Mouse (Mus musculus): ENCODE data around the gene Gm9821. TPM values are rescaled to one million over a fixed set of nuclear protein-coding genes. Genes with fewer than 3 reads are reported as not detected.

The Gm9821 gene
- total RNA-seq, 2 experiments from 2014 or later, result not detected

GRCm38 (mm10) chr2:91924726-91925125, 20.8 kb upstream of the Gm9821 start:
- ATAC-seq (replicated peaks; ENCODE audit: low FRiP score, poor library complexity, severe bottlenecking), result no peak

- ATAC-seq (replicated peaks; ENCODE audit: low FRiP score, poor library complexity, severe bottlenecking), result no peak
These were observed 20.1 kb upstream of the Gm9821 start for GRCm38 (mm10) chr2:91925442-91925841.

GRCm38 (mm10) chr2:91926949-91927348, 18.6 kb upstream of the Gm9821 start, which contains the start of gene Chrm4:
Gene Chrm4 (plus strand): TSS chr2:91927249.
- no peak for ATAC-seq (replicated peaks; ENCODE audit: low FRiP score, poor library complexity, severe bottlenecking)

- ATAC-seq (replicated peaks; ENCODE audit: low FRiP score, poor library complexity, severe bottlenecking), result peak; percentile 49; the same call in 1 of the 2 replicates
These were observed 17.5 kb upstream of the Gm9821 start for GRCm38 (mm10) chr2:91927826-91928533.

- no peak for ATAC-seq (replicated peaks; ENCODE audit: low FRiP score, poor library complexity, severe bottlenecking)
These were observed 16.8 kb upstream of the Gm9821 start for GRCm38 (mm10) chr2:91928534-91929350.

GRCm38 (mm10) chr2:91929455-91929854, 16.0 kb upstream of the Gm9821 start:
- ATAC-seq (replicated peaks; ENCODE audit: low FRiP score, poor library complexity, severe bottlenecking), result no peak

- ATAC-seq (replicated peaks; ENCODE audit: low FRiP score, poor library complexity, severe bottlenecking), result no peak
These were observed 15.6 kb upstream of the Gm9821 start for GRCm38 (mm10) chr2:91929936-91930335.

GRCm38 (mm10) chr2:91930761-91931291, 14.7 kb upstream of the Gm9821 start:
- ATAC-seq (replicated peaks; ENCODE audit: low FRiP score, poor library complexity, severe bottlenecking), result no peak

GRCm38 (mm10) chr2:91931328-91932159, 14.0 kb upstream of the Gm9821 start:
- no peak for ATAC-seq (replicated peaks; ENCODE audit: low FRiP score, poor library complexity, severe bottlenecking)

GRCm38 (mm10) chr2:91932160-91932711, 13.3 kb upstream of the Gm9821 start, which contains the start of gene Mdk:
Gene Mdk (minus strand): TSS chr2:91932297.
- no peak for ATAC-seq (replicated peaks; ENCODE audit: low FRiP score, poor library complexity, severe bottlenecking)

- ATAC-seq (replicated peaks; ENCODE audit: low FRiP score, poor library complexity, severe bottlenecking), result no peak
These were observed 12.7 kb upstream of the Gm9821 start for GRCm38 (mm10) chr2:91932737-91933350.

- ATAC-seq (replicated peaks; ENCODE audit: low FRiP score, poor library complexity, severe bottlenecking), result no peak
These were observed 12.0 kb upstream of the Gm9821 start for GRCm38 (mm10) chr2:91933471-91933870.

GRCm38 (mm10) chr2:91934016-91934415, 11.5 kb upstream of the Gm9821 start:
- no peak for ATAC-seq (replicated peaks; ENCODE audit: low FRiP score, poor library complexity, severe bottlenecking)

GRCm38 (mm10) chr2:91934826-91935525, 10.5 kb upstream of the Gm9821 start:
- no peak for ATAC-seq (replicated peaks; ENCODE audit: low FRiP score, poor library complexity, severe bottlenecking)

GRCm38 (mm10) chr2:91936154-91936553, 9.3 kb upstream of the Gm9821 start:
- ATAC-seq (replicated peaks; ENCODE audit: low FRiP score, poor library complexity, severe bottlenecking), result no peak

- ATAC-seq (replicated peaks; ENCODE audit: low FRiP score, poor library complexity, severe bottlenecking), result no peak
These were observed 6.1 kb upstream of the Gm9821 start for GRCm38 (mm10) chr2:91939303-91939935.

- no peak for ATAC-seq (replicated peaks; ENCODE audit: low FRiP score, poor library complexity, severe bottlenecking)
These were observed 3.1 kb upstream of the Gm9821 start for GRCm38 (mm10) chr2:91942356-91942755.

All from erythroid progenitor cell, adult 5-6 weeks (primary cell).